Mouse (Mus musculus) G1E (cell line): ENCODE results near the gene Acad12.

Experiments used
- CTCF ChIP-seq: IDR thresholded peaks from 2 replicates; pipeline ENCODE4 v1.5.1; 2012; ENCODE audit warnings: low read depth, low read length, inconsistent platforms, mixed read lengths
- GATA1 ChIP-seq: IDR thresholded peaks from 2 replicates; pipeline ENCODE4 v1.6.1; 2012; ENCODE audit warnings: borderline replicate concordance, low read length, inconsistent platforms, mixed read lengths
- POLR2AphosphoS5 ChIP-seq: IDR thresholded peaks from 2 replicates; pipeline ENCODE4 v1.6.1; 2012; ENCODE audit warnings: low read depth, low read length, inconsistent platforms; ENCODE audit not compliant: insufficient replicate concordance

- TF ChIP-seq CTCF: no peak
- no peak for TF ChIP-seq POLR2AphosphoS5
- no peak for TF ChIP-seq GATA1
Measured at GRCm38 (mm10) chr5:121668411-121668810, 49.7 kb upstream of the Acad12 start.
